ENCODE assay signal across 16 mouse cellular contexts in genomic region chr1:52752706-52753105, GRCm38 (mm10). TPM values are rescaled to one million over a fixed set of nuclear protein-coding genes. Genes with fewer than 3 reads are reported as not detected.
DNase-seq lines count a peak whose midpoint lies in the region; ATAC-seq lines count a peak whose summit lies in the region.
"Had no signal": no experiment of that assay in that cellular context is flagged by ENCODE, and none has a peak within 500 bp of the region (broad histone marks: within the 10 kb centered on the region; RNA-seq: fewer than 3 reads in every experiment).

No protein-coding gene starts in this region.

- H3K9ac ChIP-seq in heart, embryonic 15.5 days, result no peak overlapping the region
- H3K9ac ChIP-seq: hindbrain, embryonic 15.5 days had no signal

- no peak overlapping the region for H3K4me2 ChIP-seq in heart, embryonic 15.5 days
- H3K4me2 ChIP-seq: hindbrain, embryonic 15.5 days had no signal

- no peak for DNase-seq in frontal cortex, postnatal 25 days (ENCODE audit: low spot score in 2 of 2)
- no peak for DNase-seq in lung, adult 18-20 months
- no peak for DNase-seq in cerebellum, postnatal 36 days
- DNase-seq in embryo, embryonic 11 days, result no peak
- DNase-seq: cerebellum, postnatal 25 days; gastrocnemius, postnatal 10 days; kidney, adult 11 months; kidney, postnatal 14 days; layer of hippocampus, postnatal 36 days; lung, adult 2 months; thymus, adult 18-20 months had no signal

- H3K27me3 ChIP-seq in megakaryocyte, embryonic 14.5 days (replicated peaks), result no peaks in the 10 kb centered on the region
- H3K27me3 ChIP-seq in heart, embryonic 15.5 days, result no peaks in the 10 kb centered on the region
- H3K27me3 ChIP-seq: hindbrain, embryonic 15.5 days had no signal

- H3K9me3 ChIP-seq in megakaryocyte, embryonic 14.5 days, result no peaks in the 10 kb centered on the region
- H3K9me3 ChIP-seq in heart, embryonic 15.5 days (replicated peaks), result no peaks in the 10 kb centered on the region
- H3K9me3 ChIP-seq: hindbrain, embryonic 15.5 days had no signal

- peak overlapping the region; percentile 52; the same call in 1 of the 2 replicates for H3K27ac ChIP-seq in heart, embryonic 15.5 days
- H3K27ac ChIP-seq: hindbrain, embryonic 15.5 days had no signal

- 42% methylated on average over 3 of the region's 3 CpGs for WGBS in heart, embryonic 15.5 days

- peaks cover 64% of the 10 kb centered on the region for H3K4me1 ChIP-seq in megakaryocyte, embryonic 14.5 days
- peaks cover 6% of the 10 kb centered on the region for H3K4me1 ChIP-seq in heart, embryonic 15.5 days (replicated peaks)
- H3K4me1 ChIP-seq: hindbrain, embryonic 15.5 days had no signal

- ATAC-seq in frontal cortex, adult (ENCODE audit: low TSS enrichment), result peak; percentile 98
- no peak for ATAC-seq in megakaryocyte, adult 5-6 weeks (ENCODE audit: poor library complexity, severe bottlenecking)
- ATAC-seq in heart, embryonic 15.5 days (replicated peaks; ENCODE audit: insufficient number of reproducible peaks, insufficient read depth, low FRiP score, low read depth), result 0 out of 2 replicates have a peak, but pooled peaks have one; percentile 55

- peak overlapping the region; percentile 62 for H3K4me3 ChIP-seq in megakaryocyte, embryonic 14.5 days (replicated peaks)
- no peak overlapping the region for H3K4me3 ChIP-seq in heart, embryonic 15.5 days
- H3K4me3 ChIP-seq: hindbrain, embryonic 15.5 days had no signal

- no peaks in the 10 kb centered on the region for H3K36me3 ChIP-seq in megakaryocyte, embryonic 14.5 days (replicated peaks; ENCODE audit: low read length)
- no peaks in the 10 kb centered on the region for H3K36me3 ChIP-seq in heart, embryonic 15.5 days
- H3K36me3 ChIP-seq: hindbrain, embryonic 15.5 days had no signal

RNA-seq across cellular contexts. Expression of gene Mfsd6, which starts 25.4 kb away (rescaled TPM):
- polyA plus RNA-seq in megakaryocyte, embryonic 14.5 days (2012; ENCODE audit: insufficient read depth, low replicate concordance), result 4.1 and 4.4 TPM in 2 replicates
- 30.6 and 33.0 TPM in 2 replicates for total RNA-seq in megakaryocyte, adult 5-6 weeks (2015)
- total RNA-seq in megakaryocyte, adult 5-6 weeks (2017), result 26.8 and 31.8 TPM in 2 replicates
- polyA plus RNA-seq in heart, embryonic 15.5 days (2015; fragmentation: Nextera tagmentation; extraction: Ambion mirVana), result 2.7 and 3.3 TPM in 2 replicates
